ENCODE assay signal across 7 mouse cellular contexts in genomic region chr12:84316721-84317621, GRCm38 (mm10). TPM values are rescaled to one million over a fixed set of nuclear protein-coding genes. Genes with fewer than 3 reads are reported as not detected.
A peak's percentile ranks its signal among the peaks of the same experiment; 100 is the strongest.
DNase-seq lines count a peak whose midpoint lies in the region; ATAC-seq lines count a peak whose summit lies in the region.

Gene Zfp410, plus strand, starts transcription at chr12:84316852.

- H3K4me1 ChIP-seq in intestine, embryonic 15.5 days (replicated peaks), result peaks cover 16% of the 10 kb centered on the region
- H3K4me1 ChIP-seq in midbrain, embryonic 10.5 days, result peaks cover 30% of the 10 kb centered on the region

- H3K27me3 ChIP-seq in intestine, embryonic 15.5 days (replicated peaks), result no peaks in the 10 kb centered on the region
- H3K27me3 ChIP-seq in midbrain, embryonic 10.5 days (ENCODE audit: low read depth, poor library complexity, severe bottlenecking), result no peaks in the 10 kb centered on the region

- H3K4me3 ChIP-seq in intestine, embryonic 15.5 days (replicated peaks), result peak within 1 kb of the TSS; percentile 93
- H3K4me3 ChIP-seq in midbrain, embryonic 10.5 days, result peak within 1 kb of the TSS; percentile 99

- peak; percentile 98 for ATAC-seq in intestine, embryonic 15.5 days

- H3K27ac ChIP-seq in intestine, embryonic 15.5 days, result peak within 1 kb of the TSS; percentile 97
- H3K27ac ChIP-seq in midbrain, embryonic 10.5 days (replicated peaks), result peak within 1 kb of the TSS; percentile 95

- no peaks in the 10 kb centered on the region for H3K9me3 ChIP-seq in intestine, embryonic 15.5 days
- H3K9me3 ChIP-seq in midbrain, embryonic 10.5 days (replicated peaks), result no peaks in the 10 kb centered on the region

- intact Hi-C loops in gastrocnemius, postnatal 36 days (cut with DNase I), result no loop called here
- intact Hi-C loops in left cerebral cortex, postnatal 25 days (cut with DNase I), result no loop called here

- DNase-seq in adrenal gland, adult 18-20 months (ENCODE audit: low spot score in 2 of 2), result peak; percentile 74 to 80
- DNase-seq in embryo, embryonic 11 days, result peak; percentile 95
- DNase-seq in gastrocnemius, postnatal 36 days, result peak; percentile 78 to 81
- DNase-seq in left cerebral cortex, postnatal 25 days (ENCODE audit: low spot score in 2 of 2), result peak; percentile 86 to 89
- peak; percentile 91 for DNase-seq in midbrain, embryonic 10.5 days (ENCODE audit: low spot score)
- DNase-seq in right cerebral cortex, postnatal 4 days, result peak; percentile 77

- H3K36me3 ChIP-seq in intestine, embryonic 15.5 days, result peaks cover 4% of the 10 kb centered on the region; the same call in 1 of the 2 replicates
- 0 out of 2 replicates have a peak, but pooled peaks cover 4% of the 10 kb centered on the region for H3K36me3 ChIP-seq in midbrain, embryonic 10.5 days

- WGBS in intestine, embryonic 15.5 days, result under 1% methylated on average over 77 of the region's 77 CpGs
- under 1% methylated on average over 77 of the region's 77 CpGs for WGBS in midbrain, embryonic 10.5 days

- H3K4me2 ChIP-seq in intestine, embryonic 15.5 days (replicated peaks), result peak within 1 kb of the TSS; percentile 83

- peak within 1 kb of the TSS; percentile 99 for H3K9ac ChIP-seq in intestine, embryonic 15.5 days

RNA-seq across cellular contexts. Expression of gene Zfp410, which starts in this region (rescaled TPM):
- 10 to 100 TPM; 31.9 to 40.8 TPM for total RNA-seq in adrenal gland, adult 18-20 months (2021)
- total RNA-seq in gastrocnemius, postnatal 36 days (2021), result 10 to 100 TPM; 16.5 to 18.2 TPM
- polyA plus RNA-seq in intestine, embryonic 15.5 days (2015; fragmentation: Nextera tagmentation; extraction: Ambion mirVana), result 54.7 and 61.6 TPM in 2 replicates
- total RNA-seq in left cerebral cortex, postnatal 25 days (2021), result 10 to 100 TPM; 37.8 to 38.7 TPM
- 119 and 130 TPM in 2 replicates for polyA plus RNA-seq in midbrain, embryonic 10.5 days (2016; fragmentation: Nextera tagmentation; extraction: Ambion mirVana)

Comparison
In these comparisons a context has a peak if more than half of its experiments do, and no peak if none do; other contexts are left out.
1. Peak in every context shown above with its lines: DNase-seq, ATAC-seq, H3K4me3 ChIP-seq and H3K27ac ChIP-seq.